Mouse (Mus musculus): Measurements from ENCODE around the gene 4921511M17Rik. TPM values are rescaled to one million over a fixed set of nuclear protein-coding genes. Genes with fewer than 3 reads are reported as not detected.
"Not testable (repeated sequence)": the region's sequence is repeated elsewhere in the genome, so short reads cannot be mapped to it uniquely, and the experiment has no call there.

4921511M17Rik gene
- total RNA-seq (2014; fragmentation: Nextera tagmentation) = not detected in 2 replicates
- total RNA-seq (2017) = not detected in 2 replicates
- polyA plus RNA-seq (2012) = not detected in 2 replicates

- H3K4me1 ChIP-seq (ENCODE audit: insufficient read depth, low read depth, low read length); H3K4me3 ChIP-seq (ENCODE audit: low read depth, low read length); DNase-seq (ENCODE audit: low spot score); H3K27me3 ChIP-seq (ENCODE audit: insufficient read depth, low read length); H3K36me3 ChIP-seq (replicated peaks); ATAC-seq (ENCODE audit: extremely low read depth, insufficient number of reproducible peaks, low FRiP score, poor library complexity, severe bottlenecking); H3K9me3 ChIP-seq (replicated peaks): not testable (repeated sequence)
Observed at GRCm38 (mm10) chrX:154033727-154034126, at the start of gene 4921511M17Rik. Gene 4921511M17Rik (minus strand): TSS chrX:154033827.

GRCm38 (mm10) chrX:154054939-154055338 is 21.3 kb upstream of the 4921511M17Rik start, which contains the start of gene Gm10057:
Gene Gm10057 (minus strand): TSS chrX:154055039.
- H3K9me3 ChIP-seq (replicated peaks); H3K27me3 ChIP-seq (ENCODE audit: insufficient read depth, low read length); H3K4me1 ChIP-seq (ENCODE audit: insufficient read depth, low read depth, low read length); H3K36me3 ChIP-seq (replicated peaks); ATAC-seq (ENCODE audit: extremely low read depth, insufficient number of reproducible peaks, low FRiP score, poor library complexity, severe bottlenecking); DNase-seq (ENCODE audit: low spot score); H3K4me3 ChIP-seq (ENCODE audit: low read depth, low read length): not testable (repeated sequence)

GRCm38 (mm10) chrX:154012540-154012939 is 21.1 kb downstream of the 4921511M17Rik start, which contains the start of gene Samt1:
Gene Samt1 (minus strand): TSS chrX:154012640.
- not testable (repeated sequence) for DNase-seq (ENCODE audit: low spot score); H3K9me3 ChIP-seq (replicated peaks); H3K27me3 ChIP-seq (ENCODE audit: insufficient read depth, low read length); H3K4me1 ChIP-seq (ENCODE audit: insufficient read depth, low read depth, low read length); H3K4me3 ChIP-seq (ENCODE audit: low read depth, low read length); H3K36me3 ChIP-seq (replicated peaks); ATAC-seq (ENCODE audit: extremely low read depth, insufficient number of reproducible peaks, low FRiP score, poor library complexity, severe bottlenecking)

- peak; percentile 42; the same call in 1 of the 2 replicates for ATAC-seq (ENCODE audit: extremely low read depth, insufficient number of reproducible peaks, low FRiP score, poor library complexity, severe bottlenecking)
- DNase-seq (ENCODE audit: low spot score) = not testable (repeated sequence)
Observed at GRCm38 (mm10) chrX:153976914-153977313, 56.7 kb downstream of the 4921511M17Rik start.

GRCm38 (mm10) chrX:153976467-153976866 is 57.2 kb downstream of the 4921511M17Rik start:
- H3K9me3 ChIP-seq (replicated peaks); H3K4me1 ChIP-seq (ENCODE audit: insufficient read depth, low read depth, low read length); ATAC-seq (ENCODE audit: extremely low read depth, insufficient number of reproducible peaks, low FRiP score, poor library complexity, severe bottlenecking): not testable (repeated sequence)

More at GRCm38 (mm10) chrX:153976914-153977313, 56.7 kb downstream of the 4921511M17Rik start:
- not testable (repeated sequence) for H3K4me1 ChIP-seq (ENCODE audit: insufficient read depth, low read depth, low read length); H3K36me3 ChIP-seq (replicated peaks); H3K9me3 ChIP-seq (replicated peaks); H3K27me3 ChIP-seq (ENCODE audit: insufficient read depth, low read length); H3K4me3 ChIP-seq (ENCODE audit: low read depth, low read length)

GRCm38 (mm10) chrX:153974450-153974849 is 59.2 kb downstream of the 4921511M17Rik start:
- ATAC-seq (ENCODE audit: extremely low read depth, insufficient number of reproducible peaks, low FRiP score, poor library complexity, severe bottlenecking) (no peak), DNase-seq (ENCODE audit: low spot score) (no peak)
- Histone ChIP-seq H3K9me3 (replicated peaks) (no peaks in the 10 kb centered on the region), H3K4me1 (ENCODE audit: insufficient read depth, low read depth, low read length) (no peaks in the 10 kb centered on the region), H3K36me3 (replicated peaks) (no peaks in the 10 kb centered on the region), H3K4me3 (ENCODE audit: low read depth, low read length) (no peak overlapping the region), H3K27me3 (ENCODE audit: insufficient read depth, low read length) (no peaks in the 10 kb centered on the region)
- TF ChIP-seq GATA1 (IDR thresholded peaks at IDR 0.05; ENCODE audit: borderline replicate concordance, low read length) = no peak
- TF ChIP-seq CTCF (IDR thresholded peaks at IDR 0.05; ENCODE audit: low read depth, low read length) = peak; percentile 9; the same call in 1 of the 2 replicates

More at GRCm38 (mm10) chrX:153976467-153976866, 57.2 kb downstream of the 4921511M17Rik start:
- not testable (repeated sequence) for H3K27me3 ChIP-seq (ENCODE audit: insufficient read depth, low read length); H3K36me3 ChIP-seq (replicated peaks); H3K4me3 ChIP-seq (ENCODE audit: low read depth, low read length); DNase-seq (ENCODE audit: low spot score)

Other genes starting within 250 kb of the 4921511M17Rik start
- gene Spin2c, start 201.6 kb downstream of the 4921511M17Rik start, total RNA-seq (2014; fragmentation: Nextera tagmentation) = not detected in 2 replicates
- 0.11 TPM in 1 of 2 replicates, not detected in the other for gene Spin2c, start 201.6 kb downstream of the 4921511M17Rik start, total RNA-seq (2017)
- not detected in 2 replicates for gene Spin2c, start 201.6 kb downstream of the 4921511M17Rik start, polyA plus RNA-seq (2012)
- gene Samt1, start 21.2 kb downstream of the 4921511M17Rik start, total RNA-seq (2014; fragmentation: Nextera tagmentation) = not detected in 2 replicates
- gene Samt1, start 21.2 kb downstream of the 4921511M17Rik start, total RNA-seq (2017) = not detected in 2 replicates
- not detected in 2 replicates for gene Samt1, start 21.2 kb downstream of the 4921511M17Rik start, polyA plus RNA-seq (2012)
- gene Gm10057, start 21.2 kb upstream of the 4921511M17Rik start, total RNA-seq (2014; fragmentation: Nextera tagmentation) = not detected in 2 replicates
- gene Gm10057, start 21.2 kb upstream of the 4921511M17Rik start, total RNA-seq (2017) = not detected in 2 replicates
- not detected in 2 replicates for gene Gm10057, start 21.2 kb upstream of the 4921511M17Rik start, polyA plus RNA-seq (2012)
- gene Gm15140, start 86.9 kb upstream of the 4921511M17Rik start, total RNA-seq (2014; fragmentation: Nextera tagmentation) = not detected in 2 replicates
- gene Gm15140, start 86.9 kb upstream of the 4921511M17Rik start, total RNA-seq (2017) = not detected in 2 replicates
- gene Gm15140, start 86.9 kb upstream of the 4921511M17Rik start, polyA plus RNA-seq (2012) = not detected in 2 replicates

Measured in G1E (cell line).